Mouse (Mus musculus) fat pad, adult 2 months (tissue): ENCODE measurements around the gene Pkd1l2.

Experiments used
- DNase-seq: peaks from one replicate; pipeline ENCODE4 v3.0.0-alpha.2; 2011; ENCODE audit warnings: low read depth, low spot score; ENCODE audit errors: extremely low read depth

The Pkd1l2 gene

GRCm38 (mm10) chr8:117037374-117037935 lies 44.8 kb downstream of the Pkd1l2 start:
- no peak for DNase-seq

GRCm38 (mm10) chr8:117033393-117033792 lies 48.9 kb downstream of the Pkd1l2 start:
- no peak for DNase-seq

- DNase-seq, result no peak
These were observed 49.6 kb downstream of the Pkd1l2 start for GRCm38 (mm10) chr8:117032609-117033008.

GRCm38 (mm10) chr8:117031476-117031875 lies 50.8 kb downstream of the Pkd1l2 start:
- no peak for DNase-seq

GRCm38 (mm10) chr8:117028686-117029085 lies 53.6 kb downstream of the Pkd1l2 start:
- no peak for DNase-seq

- no peak for DNase-seq
These were observed 54.6 kb downstream of the Pkd1l2 start for GRCm38 (mm10) chr8:117027601-117028000.

- DNase-seq, result no peak
These were observed 59.8 kb downstream of the Pkd1l2 start for GRCm38 (mm10) chr8:117022297-117022993.

- DNase-seq, result no peak
These were observed 62.6 kb downstream of the Pkd1l2 start for GRCm38 (mm10) chr8:117019323-117020275.

GRCm38 (mm10) chr8:117017896-117018295 lies 64.4 kb downstream of the Pkd1l2 start:
- no peak for DNase-seq

GRCm38 (mm10) chr8:117017006-117017405 lies 65.2 kb downstream of the Pkd1l2 start:
- DNase-seq, result no peak

- no peak for DNase-seq
These were observed 66.6 kb downstream of the Pkd1l2 start for GRCm38 (mm10) chr8:117015670-117016069.

- no peak for DNase-seq
These were observed 70.9 kb downstream of the Pkd1l2 start for GRCm38 (mm10) chr8:117011366-117011765.

- no peak for DNase-seq
These were observed 88.1 kb downstream of the Pkd1l2 start for GRCm38 (mm10) chr8:116994016-116994716.

- DNase-seq, result peak; percentile 77
These were observed 89.0 kb downstream of the Pkd1l2 start, which contains the start of gene Gcsh for GRCm38 (mm10) chr8:116993095-116993867. Gene Gcsh, minus strand, starts transcription at chr8:116993537.

GRCm38 (mm10) chr8:116992176-116992971 lies 89.9 kb downstream of the Pkd1l2 start:
- no peak for DNase-seq

- no peak for DNase-seq
These were observed 91.0 kb downstream of the Pkd1l2 start for GRCm38 (mm10) chr8:116991241-116991640.

- no peak for DNase-seq
These were observed 92.4 kb downstream of the Pkd1l2 start for GRCm38 (mm10) chr8:116989842-116990241.

GRCm38 (mm10) chr8:116980117-116980516 lies 102.1 kb downstream of the Pkd1l2 start:
- no peak for DNase-seq

- peak; percentile 68 for DNase-seq
These were observed 103.5 kb downstream of the Pkd1l2 start, which contains the start of gene 1700030J22Rik for GRCm38 (mm10) chr8:116978631-116979256. Gene 1700030J22Rik, minus strand, starts transcription at chr8:116978959.
